Mouse (Mus musculus): ENCODE results near the gene Arf5. TPM values are rescaled to one million over a fixed set of nuclear protein-coding genes. Genes with fewer than 3 reads are reported as not detected.

Gene Arf5
- polyA plus RNA-seq, 1 experiment from 2014 or later, result 420 TPM

DNA sequence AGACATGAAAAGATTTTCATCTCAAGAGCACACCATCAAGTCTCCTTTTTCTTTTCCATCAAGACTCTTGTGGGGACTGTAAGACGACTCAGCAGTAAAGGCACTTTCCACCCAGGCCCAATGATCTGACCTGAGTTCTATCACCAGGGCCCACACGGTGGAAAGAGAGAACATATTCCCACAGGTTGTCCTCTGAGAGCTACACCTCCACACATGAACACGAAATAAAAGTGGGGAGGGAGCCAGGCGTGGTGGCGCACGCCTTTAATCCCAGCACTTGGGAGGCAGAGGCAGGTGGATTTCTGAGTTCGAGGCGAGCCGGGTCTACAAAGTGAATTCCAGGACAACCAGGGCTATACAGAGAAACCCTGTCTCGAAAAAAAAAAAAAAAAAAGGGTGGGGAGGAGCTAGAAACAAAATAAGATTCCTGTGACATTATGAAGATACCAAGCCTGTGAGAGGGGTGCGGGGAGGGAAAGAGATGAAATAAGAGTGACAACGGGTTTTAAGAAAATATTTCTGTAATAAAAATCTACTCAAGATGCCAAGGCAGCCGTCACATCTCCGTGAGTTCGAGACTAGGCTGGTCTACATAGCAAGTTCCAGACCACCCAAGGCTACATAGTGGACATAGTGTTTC, 589 bp upstream of the Arf5 start:
- H3K9ac ChIP-seq (ENCODE audit: low read length), result no peak overlapping the region; the same call in 1 of the 2 replicates
- WGBS, result 68% methylated on average over 15 of the region's 15 CpGs
- DNase-seq (ENCODE audit: low spot score), result no peak
- H3K36me3 ChIP-seq (ENCODE audit: control insufficient read depth, insufficient read depth, low read length), result peaks cover 31% of the 10 kb centered on the region
- H3K4me1 ChIP-seq (ENCODE audit: control insufficient read depth, insufficient read depth, low read length), result peaks cover 27% of the 10 kb centered on the region
- H3K4me2 ChIP-seq (ENCODE audit: low read length), result peak overlapping the region; percentile 72
- peak overlapping the region; percentile 92; the same call in 1 of the 2 replicates for H3K4me3 ChIP-seq (ENCODE audit: low read depth, low read length)
- H3K27ac ChIP-seq (ENCODE audit: low read depth, low read length), result no peak overlapping the region
- H3K9me3 ChIP-seq (replicated peaks; ENCODE audit: control insufficient read depth, low read length), result no peaks in the 10 kb centered on the region
- no peak; the same call in 1 of the 2 replicates for ATAC-seq
- H3K27me3 ChIP-seq (replicated peaks; ENCODE audit: control insufficient read depth, insufficient read depth, low read length), result no peaks in the 10 kb centered on the region

DNA sequence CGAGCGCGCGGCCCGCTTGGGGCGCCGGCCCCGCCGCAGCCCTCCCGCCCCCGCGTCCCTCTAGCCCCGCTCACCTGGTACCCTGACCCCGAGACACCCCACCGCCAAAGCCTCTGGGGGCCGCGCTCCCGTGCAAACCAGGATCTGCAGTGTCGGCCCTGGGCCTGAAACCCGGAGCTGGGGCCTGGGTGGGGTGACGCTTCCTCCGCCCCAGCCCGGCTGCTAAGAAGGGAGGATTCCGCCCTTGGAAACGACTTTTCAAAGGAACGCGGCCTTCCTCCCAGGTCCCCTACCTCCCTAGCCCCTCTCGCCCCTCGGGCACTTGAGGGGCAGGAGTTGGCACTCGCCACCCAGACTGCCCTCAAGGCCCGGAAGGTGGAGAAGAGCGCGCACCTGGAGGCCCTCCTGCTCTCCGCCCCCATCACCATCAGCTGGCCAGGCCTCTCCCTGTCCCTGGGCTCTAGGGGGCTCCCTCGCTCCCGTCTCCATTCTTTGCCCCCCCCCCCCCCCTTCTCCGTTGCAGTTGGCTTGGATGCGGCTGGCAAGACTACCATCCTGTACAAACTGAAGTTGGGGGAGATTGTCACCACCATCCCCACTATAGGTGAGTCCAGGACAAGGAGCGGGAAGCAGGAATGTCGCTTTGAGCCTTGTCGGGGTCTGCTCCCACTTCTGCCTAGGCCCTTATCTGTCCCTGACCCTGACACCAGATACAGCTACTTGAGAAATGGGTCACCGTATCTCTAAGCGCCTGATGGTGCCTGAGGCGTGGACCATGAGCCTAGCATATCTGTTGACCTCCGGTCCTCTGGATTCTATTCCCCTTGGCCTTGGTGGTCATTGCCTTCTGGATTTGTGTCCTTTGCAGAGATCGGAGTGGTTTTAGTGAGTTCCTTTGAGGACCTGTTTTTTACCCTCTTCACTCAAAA, 671 bp downstream of the Arf5 start:
- H3K9me3 ChIP-seq (replicated peaks; ENCODE audit: control insufficient read depth, low read length), result no peaks in the 10 kb centered on the region
- peak overlapping the region; percentile 78 for H3K27ac ChIP-seq (ENCODE audit: low read depth, low read length)
- peak; percentile 45 for ATAC-seq
- peaks cover 18% of the 10 kb centered on the region for H3K36me3 ChIP-seq (ENCODE audit: control insufficient read depth, insufficient read depth, low read length)
- H3K4me1 ChIP-seq (ENCODE audit: control insufficient read depth, insufficient read depth, low read length), result peaks cover 27% of the 10 kb centered on the region
- WGBS, result 14% methylated on average over 33 of the region's 46 CpGs
- H3K9ac ChIP-seq (ENCODE audit: low read length), result peak overlapping the region; percentile 96
- peak; percentile 44 for DNase-seq (ENCODE audit: low spot score)
- no peaks in the 10 kb centered on the region for H3K27me3 ChIP-seq (replicated peaks; ENCODE audit: control insufficient read depth, insufficient read depth, low read length)
- peak overlapping the region; percentile 72 for H3K4me2 ChIP-seq (ENCODE audit: low read length)
- H3K4me3 ChIP-seq (ENCODE audit: low read depth, low read length), result peak overlapping the region; percentile 92

GRCm38 (mm10) chr6:28425019-28425418, 1.7 kb downstream of the Arf5 start:
- Histone ChIP-seq H3K36me3 (ENCODE audit: control insufficient read depth, insufficient read depth, low read length) (peaks cover 18% of the 10 kb centered on the region), H3K27ac (ENCODE audit: low read depth, low read length) (no peak overlapping the region), H3K4me1 (ENCODE audit: control insufficient read depth, insufficient read depth, low read length) (peaks cover 25% of the 10 kb centered on the region), H3K9ac (ENCODE audit: low read length) (0 out of 2 replicates have a peak overlapping the region, but pooled peaks have one; percentile 13), H3K27me3 (replicated peaks; ENCODE audit: control insufficient read depth, insufficient read depth, low read length) (no peaks in the 10 kb centered on the region), H3K4me3 (ENCODE audit: low read depth, low read length) (no peak overlapping the region), H3K9me3 (replicated peaks; ENCODE audit: control insufficient read depth, low read length) (no peaks in the 10 kb centered on the region), H3K4me2 (ENCODE audit: low read length) (peak overlapping the region; percentile 72)
- WGBS, result 97% methylated on average over 6 of the region's 6 CpGs
- no peak for DNase-seq (ENCODE audit: low spot score)
- no peak for ATAC-seq

DNA sequence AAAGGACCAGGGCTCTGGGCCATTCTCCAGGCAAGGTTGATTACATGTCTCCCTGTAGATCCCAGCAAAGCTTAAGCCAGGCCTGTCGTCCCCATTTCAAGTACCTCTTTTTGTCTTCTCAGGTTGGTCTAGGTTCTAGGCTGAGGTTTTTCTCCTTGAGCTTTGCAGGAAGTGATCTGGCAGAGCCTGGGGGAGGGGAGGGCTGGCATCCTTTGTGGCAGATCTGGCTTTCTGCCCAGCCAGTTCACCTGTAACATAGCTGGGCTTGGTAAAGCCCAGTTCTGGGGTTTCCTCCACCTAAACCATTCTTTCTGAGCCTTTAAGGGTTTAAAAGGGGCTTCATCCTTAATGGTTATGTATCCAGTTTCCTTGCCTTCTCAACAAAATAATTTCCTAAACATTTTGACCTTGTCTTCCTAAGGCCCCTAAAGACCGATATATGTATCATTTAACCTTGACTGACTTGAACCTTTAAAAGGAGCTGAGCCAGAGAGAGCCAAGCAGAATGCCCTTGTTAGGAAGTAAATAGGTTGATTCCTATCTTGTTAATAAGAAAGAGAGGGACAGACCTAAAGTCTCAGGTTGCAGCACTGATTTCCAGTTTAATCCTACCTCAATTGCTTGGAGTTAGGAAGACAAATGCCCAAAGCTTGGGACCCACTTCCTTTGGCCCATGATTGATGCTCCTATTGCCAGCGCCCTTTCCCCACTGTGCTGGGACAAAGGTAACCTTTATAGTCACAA, 3.9 kb downstream of the Arf5 start, which contains the start of gene Fscn3:
TSS of gene Fscn3 (plus strand) at position 694 of the 744 bp plus-strand sequence.
- no peaks in the 10 kb centered on the region for H3K27me3 ChIP-seq (replicated peaks; ENCODE audit: control insufficient read depth, insufficient read depth, low read length)
- WGBS, result 78% methylated on average over 3 of the region's 3 CpGs

DNA sequence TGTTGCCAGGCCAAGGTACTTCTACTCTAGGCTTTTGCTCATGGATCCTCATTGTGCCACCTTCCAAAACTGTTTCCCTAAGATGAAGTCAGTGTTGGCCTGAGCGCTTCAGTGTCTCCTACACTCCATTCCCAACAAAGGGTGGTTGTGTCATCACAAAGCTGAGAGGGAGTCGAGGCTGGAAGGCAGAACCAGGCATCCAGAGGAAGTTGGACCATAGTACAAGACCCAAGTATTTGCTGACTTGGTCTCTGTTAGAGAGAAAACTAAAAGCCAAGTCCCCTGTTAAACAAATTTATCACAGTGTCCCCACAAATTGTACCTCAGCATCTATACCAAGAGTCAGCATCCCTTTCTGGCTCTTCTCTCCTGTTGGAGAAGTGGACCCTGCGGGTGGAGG, 4.9 kb downstream of the Arf5 start, which contains the start of gene Gcc1:
TSS of gene Gcc1 (minus strand) at position 101 of the 400 bp plus-strand sequence.
- Histone ChIP-seq H3K4me2 (ENCODE audit: low read length) (no peak within 1 kb of the TSS), H3K27me3 (replicated peaks; ENCODE audit: control insufficient read depth, insufficient read depth, low read length) (no peaks in the 10 kb centered on the region), H3K27ac (ENCODE audit: low read depth, low read length) (no peak within 1 kb of the TSS), H3K4me3 (ENCODE audit: low read depth, low read length) (no peak within 1 kb of the TSS), H3K4me1 (ENCODE audit: control insufficient read depth, insufficient read depth, low read length) (peaks cover 10% of the 10 kb centered on the region), H3K36me3 (ENCODE audit: control insufficient read depth, insufficient read depth, low read length) (peaks cover 18% of the 10 kb centered on the region), H3K9me3 (replicated peaks; ENCODE audit: control insufficient read depth, low read length) (no peaks in the 10 kb centered on the region), H3K9ac (ENCODE audit: low read length) (no peak within 1 kb of the TSS)
- DNase-seq (ENCODE audit: low spot score) (no peak), ATAC-seq (no peak)
- WGBS, result 85% methylated on average over 3 of the region's 3 CpGs

More for the DNA sequence above, 3.9 kb downstream of the Arf5 start, which contains the start of gene Fscn3:
- ATAC-seq (no peak), DNase-seq (ENCODE audit: low spot score) (no peak)
- H3K9me3 ChIP-seq (replicated peaks; ENCODE audit: control insufficient read depth, low read length), result no peaks in the 10 kb centered on the region
- H3K4me3 ChIP-seq (ENCODE audit: low read depth, low read length), result no peak within 1 kb of the TSS
- peaks cover 18% of the 10 kb centered on the region for H3K36me3 ChIP-seq (ENCODE audit: control insufficient read depth, insufficient read depth, low read length)
- H3K27ac ChIP-seq (ENCODE audit: low read depth, low read length), result no peak within 1 kb of the TSS
- no peak within 1 kb of the TSS for H3K4me2 ChIP-seq (ENCODE audit: low read length)
- H3K9ac ChIP-seq (ENCODE audit: low read length), result no peak within 1 kb of the TSS
- peaks cover 10% of the 10 kb centered on the region for H3K4me1 ChIP-seq (ENCODE audit: control insufficient read depth, insufficient read depth, low read length)

- Histone ChIP-seq H3K4me3 (ENCODE audit: low read depth, low read length) (no peak overlapping the region), H3K36me3 (ENCODE audit: control insufficient read depth, insufficient read depth, low read length) (peaks cover 18% of the 10 kb centered on the region), H3K9ac (ENCODE audit: low read length) (no peak overlapping the region), H3K4me1 (ENCODE audit: control insufficient read depth, insufficient read depth, low read length) (0 out of 2 replicates have a peak, but pooled peaks cover 2% of the 10 kb centered on the region), H3K27me3 (replicated peaks; ENCODE audit: control insufficient read depth, insufficient read depth, low read length) (no peaks in the 10 kb centered on the region), H3K4me2 (ENCODE audit: low read length) (no peak overlapping the region), H3K9me3 (replicated peaks; ENCODE audit: control insufficient read depth, low read length) (no peaks in the 10 kb centered on the region), H3K27ac (ENCODE audit: low read depth, low read length) (no peak overlapping the region)
- ATAC-seq (no peak), DNase-seq (ENCODE audit: low spot score) (no peak)
- 91% methylated on average over 11 of the region's 11 CpGs for WGBS
These were observed 6.5 kb downstream of the Arf5 start for GRCm38 (mm10) chr6:28429870-28430269.

DNA sequence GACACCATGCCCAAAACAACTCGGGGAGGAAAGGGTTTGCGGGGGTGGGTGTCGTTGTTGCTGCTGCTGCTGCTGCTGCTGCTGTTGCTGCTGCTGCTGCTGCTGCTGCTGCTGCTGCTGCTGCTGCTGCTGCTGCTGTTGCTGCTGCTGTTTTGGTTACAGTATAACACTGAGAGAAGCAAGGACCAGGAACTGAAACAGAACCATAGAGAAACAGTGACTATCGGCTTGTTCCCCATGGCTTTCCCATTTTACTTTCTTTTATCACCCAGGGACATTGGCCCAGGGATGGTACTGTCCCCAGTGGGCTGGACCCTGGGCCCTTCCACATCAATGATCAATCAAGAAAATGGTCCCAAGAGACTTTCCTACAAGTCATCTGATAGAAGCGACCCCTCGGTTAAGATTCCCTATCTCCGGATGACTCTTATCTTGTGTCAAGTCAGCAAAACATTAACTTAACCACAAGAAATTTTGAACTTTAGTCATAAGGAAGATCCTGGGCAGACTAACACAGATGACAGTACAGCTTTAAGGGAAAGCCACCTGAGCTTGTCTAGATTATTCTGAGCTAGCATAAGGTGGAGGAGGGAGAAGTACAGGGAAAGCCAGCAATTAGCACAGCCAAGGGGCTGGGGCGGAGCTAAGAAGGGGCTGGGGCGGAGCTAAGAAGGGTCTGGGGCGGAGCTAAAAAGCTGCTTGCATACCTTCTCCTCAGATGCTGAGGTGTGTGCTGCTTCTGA, 7.6 kb downstream of the Arf5 start:
- Histone ChIP-seq H3K4me2 (ENCODE audit: low read length) (no peak overlapping the region), H3K4me1 (ENCODE audit: control insufficient read depth, insufficient read depth, low read length) (no peaks in the 10 kb centered on the region), H3K27ac (ENCODE audit: low read depth, low read length) (no peak overlapping the region), H3K9me3 (replicated peaks; ENCODE audit: control insufficient read depth, low read length) (no peaks in the 10 kb centered on the region), H3K36me3 (ENCODE audit: control insufficient read depth, insufficient read depth, low read length) (peaks cover 12% of the 10 kb centered on the region), H3K9ac (ENCODE audit: low read length) (no peak overlapping the region), H3K4me3 (ENCODE audit: low read depth, low read length) (no peak overlapping the region), H3K27me3 (replicated peaks; ENCODE audit: control insufficient read depth, insufficient read depth, low read length) (no peaks in the 10 kb centered on the region)
- ATAC-seq (no peak), DNase-seq (ENCODE audit: low spot score) (no peak)
- WGBS, result 82% methylated on average over 10 of the region's 10 CpGs

DNA sequence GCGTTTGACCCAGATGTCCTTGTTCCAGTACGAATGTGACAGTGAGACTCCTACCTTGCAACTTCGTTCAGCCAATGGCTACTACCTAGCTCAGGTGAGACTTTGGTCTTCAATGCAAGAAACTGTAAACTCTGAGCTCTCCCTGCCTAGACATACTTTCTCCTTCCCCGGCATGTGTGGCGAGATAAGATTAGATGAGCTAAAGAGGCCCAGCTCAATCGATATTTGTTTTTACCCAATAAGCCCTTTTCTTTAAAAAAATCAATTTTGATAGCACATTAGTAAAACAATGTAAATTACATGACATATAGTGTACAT, 8.1 kb downstream of the Arf5 start:
- Histone ChIP-seq H3K27ac (ENCODE audit: low read depth, low read length) (no peak overlapping the region), H3K36me3 (ENCODE audit: control insufficient read depth, insufficient read depth, low read length) (peaks cover 7% of the 10 kb centered on the region), H3K4me2 (ENCODE audit: low read length) (no peak overlapping the region), H3K27me3 (replicated peaks; ENCODE audit: control insufficient read depth, insufficient read depth, low read length) (no peaks in the 10 kb centered on the region), H3K4me3 (ENCODE audit: low read depth, low read length) (no peak overlapping the region), H3K4me1 (ENCODE audit: control insufficient read depth, insufficient read depth, low read length) (no peaks in the 10 kb centered on the region), H3K9me3 (replicated peaks; ENCODE audit: control insufficient read depth, low read length) (no peaks in the 10 kb centered on the region), H3K9ac (ENCODE audit: low read length) (no peak overlapping the region)
- DNase-seq (ENCODE audit: low spot score) (no peak), ATAC-seq (no peak)
- 81% methylated on average over 6 of the region's 6 CpGs for WGBS

All from forebrain, embryonic 14.5 days (tissue).